Mouse (Mus musculus): Measurements from ENCODE around the gene Ngf. TPM values are rescaled to one million over a fixed set of nuclear protein-coding genes. Genes with fewer than 3 reads are reported as not detected.

The Ngf gene
- polyA plus RNA-seq, 1 experiment from 2014 or later = 0.29 TPM

DNA sequence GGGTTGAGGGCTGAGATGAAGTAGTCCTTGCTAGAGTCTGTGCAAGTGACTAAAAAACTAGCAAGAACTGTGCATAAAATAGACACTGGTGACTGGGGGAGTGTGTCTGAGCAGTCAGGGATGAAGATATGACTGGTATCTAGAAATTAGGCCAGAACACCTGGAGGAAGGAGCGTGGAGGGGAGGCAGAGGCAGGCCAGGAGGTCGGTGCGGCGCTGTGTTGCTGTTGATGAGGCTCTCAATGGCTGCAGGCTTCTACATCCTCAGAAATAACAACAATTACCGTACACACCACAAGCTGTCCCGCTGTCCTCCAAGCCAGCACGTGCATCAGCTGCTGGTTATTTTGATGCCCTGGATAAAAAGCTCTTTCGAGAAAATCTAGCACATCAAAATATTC is 2.6 kb upstream of the Ngf start:
- no peaks in the 10 kb centered on the region for H3K9me3 ChIP-seq (ENCODE audit: control insufficient read depth, low read length)
- WGBS = 86% methylated on average over 8 of the region's 8 CpGs
- no peak overlapping the region for H3K4me2 ChIP-seq (replicated peaks)
- DNase-seq (ENCODE audit: low spot score) = no peak
- peaks cover 4% of the 10 kb centered on the region; the same call in 1 of the 2 replicates for H3K4me1 ChIP-seq (replicated peaks; ENCODE audit: control insufficient read depth, insufficient read depth, low read length)
- H3K9ac ChIP-seq = no peak overlapping the region
- ATAC-seq (ENCODE audit: low FRiP score) = no peak
- H3K27me3 ChIP-seq (ENCODE audit: control insufficient read depth, insufficient read depth, low read length) = peaks cover 35% of the 10 kb centered on the region
- H3K36me3 ChIP-seq (replicated peaks; ENCODE audit: control insufficient read depth, insufficient read depth) = no peaks in the 10 kb centered on the region
- no peak overlapping the region for H3K27ac ChIP-seq
- no peak overlapping the region for H3K4me3 ChIP-seq (replicated peaks; ENCODE audit: low read length)

- Histone ChIP-seq H3K4me3 (replicated peaks; ENCODE audit: low read length) (no peak overlapping the region), H3K27me3 (ENCODE audit: control insufficient read depth, insufficient read depth, low read length) (peaks cover 38% of the 10 kb centered on the region), H3K36me3 (replicated peaks; ENCODE audit: control insufficient read depth, insufficient read depth) (no peaks in the 10 kb centered on the region), H3K27ac (no peak overlapping the region), H3K4me2 (replicated peaks) (no peak overlapping the region), H3K9me3 (ENCODE audit: control insufficient read depth, low read length) (no peaks in the 10 kb centered on the region), H3K9ac (no peak overlapping the region), H3K4me1 (replicated peaks; ENCODE audit: control insufficient read depth, insufficient read depth, low read length) (peaks cover 4% of the 10 kb centered on the region; the same call in 1 of the 2 replicates)
- WGBS = 73% methylated on average over 5 of the region's 5 CpGs
- ATAC-seq (ENCODE audit: low FRiP score) (no peak), DNase-seq (ENCODE audit: low spot score) (no peak)
Observed at GRCm38 (mm10) chr3:102471251-102471650, 1.5 kb downstream of the Ngf start.

GRCm38 (mm10) chr3:102471799-102472198 is 2.1 kb downstream of the Ngf start:
- Histone ChIP-seq H3K9ac (no peak overlapping the region), H3K9me3 (ENCODE audit: control insufficient read depth, low read length) (no peaks in the 10 kb centered on the region), H3K4me3 (replicated peaks; ENCODE audit: low read length) (no peak overlapping the region), H3K27ac (no peak overlapping the region), H3K4me1 (replicated peaks; ENCODE audit: control insufficient read depth, insufficient read depth, low read length) (peaks cover 4% of the 10 kb centered on the region; the same call in 1 of the 2 replicates), H3K36me3 (replicated peaks; ENCODE audit: control insufficient read depth, insufficient read depth) (no peaks in the 10 kb centered on the region), H3K27me3 (ENCODE audit: control insufficient read depth, insufficient read depth, low read length) (peaks cover 38% of the 10 kb centered on the region), H3K4me2 (replicated peaks) (no peak overlapping the region)
- DNase-seq (ENCODE audit: low spot score) (no peak), ATAC-seq (ENCODE audit: low FRiP score) (no peak)
- WGBS = 78% methylated on average over 5 of the region's 5 CpGs

- DNase-seq (ENCODE audit: low spot score) (no peak), ATAC-seq (ENCODE audit: low FRiP score) (no peak)
- no peak overlapping the region for H3K4me3 ChIP-seq (replicated peaks; ENCODE audit: low read length)
- no peaks in the 10 kb centered on the region for H3K36me3 ChIP-seq (replicated peaks; ENCODE audit: control insufficient read depth, insufficient read depth)
- 82% methylated on average over 15 of the region's 15 CpGs for WGBS
- no peak overlapping the region for H3K4me2 ChIP-seq (replicated peaks)
- no peak overlapping the region for H3K27ac ChIP-seq
- H3K27me3 ChIP-seq (ENCODE audit: control insufficient read depth, insufficient read depth, low read length) = peaks cover 25% of the 10 kb centered on the region
- H3K4me1 ChIP-seq (replicated peaks; ENCODE audit: control insufficient read depth, insufficient read depth, low read length) = peaks cover 4% of the 10 kb centered on the region; the same call in 1 of the 2 replicates
- no peak overlapping the region for H3K9ac ChIP-seq
- H3K9me3 ChIP-seq (ENCODE audit: control insufficient read depth, low read length) = no peaks in the 10 kb centered on the region
Observed at GRCm38 (mm10) chr3:102474275-102475155, 4.8 kb downstream of the Ngf start.

- no peaks in the 10 kb centered on the region for H3K9me3 ChIP-seq (ENCODE audit: control insufficient read depth, low read length)
- no peak for DNase-seq (ENCODE audit: low spot score)
Observed at GRCm38 (mm10) chr3:102477917-102478694, 8.4 kb downstream of the Ngf start.

DNA sequence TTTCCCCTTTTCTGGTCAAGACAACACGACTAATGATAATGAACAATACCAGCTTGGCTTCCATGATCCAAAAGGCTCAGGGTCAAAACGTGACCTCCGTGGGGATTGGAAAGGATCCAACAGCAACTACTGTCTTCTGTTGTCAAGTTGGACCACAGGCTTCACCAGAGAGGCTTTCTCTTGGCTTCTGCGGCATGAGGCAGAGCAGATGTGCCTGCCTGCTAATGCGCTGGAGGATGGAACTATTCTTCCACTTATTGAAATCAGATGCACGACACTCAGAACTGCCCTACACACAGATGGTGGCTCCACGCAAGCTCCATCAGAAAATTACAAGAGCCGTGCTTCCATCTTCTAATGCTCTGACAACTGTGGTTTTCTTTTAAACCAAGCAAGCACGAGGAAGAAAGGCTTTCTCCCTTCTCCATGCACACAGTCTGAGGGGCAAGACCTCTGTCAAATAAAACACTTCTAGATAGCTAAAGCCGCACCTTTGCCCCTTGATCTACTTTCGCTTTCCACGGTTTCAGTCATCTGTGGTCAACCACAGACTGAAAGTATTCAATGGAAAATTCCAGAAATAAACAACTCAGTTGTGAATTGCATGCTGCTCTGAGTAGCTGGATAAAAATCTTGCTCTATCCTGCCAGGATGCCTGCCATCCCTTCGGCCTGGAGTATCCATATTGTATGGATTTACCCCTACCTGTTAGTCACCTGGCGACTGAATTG is 20.8 kb downstream of the Ngf start:
- no peak overlapping the region for H3K4me2 ChIP-seq (replicated peaks)
- DNase-seq (ENCODE audit: low spot score) = no peak

More at GRCm38 (mm10) chr3:102477917-102478694, 8.4 kb downstream of the Ngf start:
- ATAC-seq (ENCODE audit: low FRiP score) = no peak
- Histone ChIP-seq H3K4me3 (replicated peaks; ENCODE audit: low read length) (no peak overlapping the region), H3K27ac (no peak overlapping the region), H3K4me2 (replicated peaks) (no peak overlapping the region), H3K27me3 (ENCODE audit: control insufficient read depth, insufficient read depth, low read length) (no peaks in the 10 kb centered on the region), H3K9ac (no peak overlapping the region), H3K36me3 (replicated peaks; ENCODE audit: control insufficient read depth, insufficient read depth) (no peaks in the 10 kb centered on the region), H3K4me1 (replicated peaks; ENCODE audit: control insufficient read depth, insufficient read depth, low read length) (no peaks in the 10 kb centered on the region)
- 87% methylated on average over 12 of the region's 12 CpGs for WGBS

GRCm38 (mm10) chr3:102498113-102498512 is 28.4 kb downstream of the Ngf start:
- DNase-seq (ENCODE audit: low spot score) = no peak
- no peak overlapping the region for H3K4me3 ChIP-seq (replicated peaks; ENCODE audit: low read length)
- no peaks in the 10 kb centered on the region for H3K27me3 ChIP-seq (ENCODE audit: control insufficient read depth, insufficient read depth, low read length)
- H3K9ac ChIP-seq = no peak overlapping the region
- no peak for ATAC-seq (ENCODE audit: low FRiP score)
- H3K4me2 ChIP-seq (replicated peaks) = no peak overlapping the region
- no peaks in the 10 kb centered on the region for H3K4me1 ChIP-seq (replicated peaks; ENCODE audit: control insufficient read depth, insufficient read depth, low read length)
- H3K36me3 ChIP-seq (replicated peaks; ENCODE audit: control insufficient read depth, insufficient read depth) = no peaks in the 10 kb centered on the region
- WGBS = 86% methylated on average over 7 of the region's 7 CpGs
- H3K9me3 ChIP-seq (ENCODE audit: control insufficient read depth, low read length) = no peaks in the 10 kb centered on the region
- no peak overlapping the region for H3K27ac ChIP-seq

More for the DNA sequence above, 20.8 kb downstream of the Ngf start:
- H3K4me1 ChIP-seq (replicated peaks; ENCODE audit: control insufficient read depth, insufficient read depth, low read length) = no peaks in the 10 kb centered on the region
- H3K9ac ChIP-seq = no peak overlapping the region
- H3K36me3 ChIP-seq (replicated peaks; ENCODE audit: control insufficient read depth, insufficient read depth) = no peaks in the 10 kb centered on the region
- H3K27me3 ChIP-seq (ENCODE audit: control insufficient read depth, insufficient read depth, low read length) = no peaks in the 10 kb centered on the region
- H3K27ac ChIP-seq = no peak overlapping the region
- 77% methylated on average over 14 of the region's 14 CpGs for WGBS
- H3K4me3 ChIP-seq (replicated peaks; ENCODE audit: low read length) = no peak overlapping the region
- no peaks in the 10 kb centered on the region for H3K9me3 ChIP-seq (ENCODE audit: control insufficient read depth, low read length)
- no peak for ATAC-seq (ENCODE audit: low FRiP score)

DNA sequence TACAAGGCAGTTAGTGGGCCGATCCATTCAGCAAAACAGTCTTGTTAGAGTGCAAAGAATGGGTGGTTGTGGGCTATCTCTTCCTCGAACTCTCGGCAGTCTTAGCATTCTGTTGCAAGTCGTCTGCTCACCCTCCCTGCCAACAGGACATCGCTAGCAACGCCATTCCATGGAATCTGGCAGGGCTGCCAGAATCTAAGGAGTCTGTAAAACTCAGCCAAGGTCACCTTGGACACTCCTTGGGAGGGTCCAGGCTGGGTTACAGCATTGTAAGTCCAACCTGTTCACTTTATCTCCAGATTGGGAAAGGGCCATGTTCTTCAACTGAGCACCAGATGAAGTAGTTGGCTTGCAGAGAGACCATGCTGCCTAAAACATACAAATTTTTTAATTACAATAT is 29.2 kb downstream of the Ngf start:
- WGBS = 87% methylated on average over 6 of the region's 6 CpGs
- H3K27me3 ChIP-seq (ENCODE audit: control insufficient read depth, insufficient read depth, low read length) = no peaks in the 10 kb centered on the region
- ATAC-seq (ENCODE audit: low FRiP score) = no peak
- no peak overlapping the region for H3K9ac ChIP-seq
- H3K9me3 ChIP-seq (ENCODE audit: control insufficient read depth, low read length) = no peaks in the 10 kb centered on the region
- DNase-seq (ENCODE audit: low spot score) = no peak
- H3K27ac ChIP-seq = no peak overlapping the region
- H3K4me1 ChIP-seq (replicated peaks; ENCODE audit: control insufficient read depth, insufficient read depth, low read length) = no peaks in the 10 kb centered on the region
- no peak overlapping the region for H3K4me2 ChIP-seq (replicated peaks)
- H3K36me3 ChIP-seq (replicated peaks; ENCODE audit: control insufficient read depth, insufficient read depth) = no peaks in the 10 kb centered on the region
- no peak overlapping the region for H3K4me3 ChIP-seq (replicated peaks; ENCODE audit: low read length)

DNA sequence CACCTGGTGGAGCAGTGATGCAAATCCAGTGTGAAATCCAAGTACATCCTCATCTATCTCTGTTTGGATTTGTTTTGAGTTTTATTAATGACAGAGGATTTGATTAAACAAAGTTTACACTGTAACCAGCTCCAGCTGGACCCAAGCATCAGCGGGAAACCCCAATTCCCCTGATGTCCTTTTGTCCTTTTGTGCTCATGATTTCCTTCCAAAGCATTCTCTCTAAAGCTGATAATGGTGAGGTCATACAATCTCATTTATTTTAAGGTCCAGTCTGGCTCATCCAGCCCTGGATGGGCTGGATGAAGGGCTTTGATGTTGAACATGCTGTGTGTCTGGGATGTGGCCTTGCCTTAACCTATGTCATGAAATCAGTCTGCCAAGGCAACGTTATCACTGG is 30.3 kb downstream of the Ngf start:
- H3K4me2 ChIP-seq (replicated peaks) = no peak overlapping the region
- no peak overlapping the region for H3K27ac ChIP-seq
- H3K9ac ChIP-seq = no peak overlapping the region
- H3K27me3 ChIP-seq (ENCODE audit: control insufficient read depth, insufficient read depth, low read length) = no peaks in the 10 kb centered on the region
- DNase-seq (ENCODE audit: low spot score) (no peak), ATAC-seq (ENCODE audit: low FRiP score) (no peak)
- H3K36me3 ChIP-seq (replicated peaks; ENCODE audit: control insufficient read depth, insufficient read depth) = no peaks in the 10 kb centered on the region
- H3K4me1 ChIP-seq (replicated peaks; ENCODE audit: control insufficient read depth, insufficient read depth, low read length) = no peaks in the 10 kb centered on the region
- 83% methylated on average over 2 of the region's 2 CpGs for WGBS
- H3K9me3 ChIP-seq (ENCODE audit: control insufficient read depth, low read length) = no peaks in the 10 kb centered on the region
- no peak overlapping the region for H3K4me3 ChIP-seq (replicated peaks; ENCODE audit: low read length)
